Comparison of ENCODE assay signal across 17 mouse cellular contexts in the genomic region with DNA sequence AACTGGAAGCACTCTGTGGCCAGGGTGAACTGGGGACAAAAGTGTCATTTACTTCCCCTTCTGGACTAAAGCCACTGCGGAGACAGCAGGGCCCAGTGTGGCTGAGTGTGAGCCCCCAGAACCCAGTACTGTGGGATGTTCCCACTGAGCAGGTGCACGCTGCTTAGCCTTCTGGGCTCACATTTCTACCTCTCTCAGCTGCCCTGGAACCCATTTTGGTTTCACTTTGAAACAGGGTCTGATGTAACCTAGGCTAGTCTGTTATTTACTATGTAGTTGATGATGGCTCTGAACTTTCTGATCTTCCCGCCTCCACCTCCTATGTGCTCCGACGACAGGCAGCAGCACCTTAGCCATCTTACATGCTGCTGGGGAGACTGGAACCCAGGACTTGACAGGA. TPM values are rescaled to one million over a fixed set of nuclear protein-coding genes. Genes with fewer than 3 reads are reported as not detected.
"Had no signal": no experiment of that assay in that cellular context is flagged by ENCODE, and none has a peak within 500 bp of the region (broad histone marks: within the 10 kb centered on the region; RNA-seq: fewer than 3 reads in every experiment).

No protein-coding gene starts in this region.

- H3K9me3 ChIP-seq: neural tube, embryonic 15.5 days had no signal

- DNase-seq: kidney, adult 8-10 months; kidney, postnatal 4 days; left cerebral cortex, postnatal 4 days; lung, adult 18-20 months; lung, postnatal 36 days; midbrain, embryonic 14.5 days; right cerebral cortex, adult 18-20 months; right cerebral cortex, postnatal 25 days; thymus, postnatal 36 days had no signal

- H3K4me1 ChIP-seq: neural tube, embryonic 15.5 days had no signal

- H3K27me3 ChIP-seq: neural tube, embryonic 15.5 days had no signal

- H3K9ac ChIP-seq: liver, embryonic 14.5 days; neural tube, embryonic 15.5 days had no signal

- H3K27ac ChIP-seq: kidney, postnatal 0 days; layer of hippocampus, adult 2 months; liver, embryonic 14.5 days; neural tube, embryonic 15.5 days had no signal

- H3K4me3 ChIP-seq: layer of hippocampus, adult 2 months; myocyte; neural tube, embryonic 15.5 days had no signal

- H3K4me2 ChIP-seq: neural tube, embryonic 15.5 days had no signal

- ATAC-seq: intestine, postnatal 0 days had no signal

RNA-seq across cellular contexts. Expression of gene Tsks, which starts 19.8 kb away (rescaled TPM):
- total RNA-seq: left cerebral cortex, postnatal 4 days had no signal
- polyA plus RNA-seq: midbrain, embryonic 14.5 days; myocyte; neural tube, embryonic 11.5 days; small intestine, adult 2 months had no signal
